Mouse (Mus musculus): ENCODE data around the gene Casp6. TPM values are rescaled to one million over a fixed set of nuclear protein-coding genes. Genes with fewer than 3 reads are reported as not detected.

Gene Casp6
- polyA plus RNA-seq, 1 experiment from 2014 or later = 116 TPM

Other genes with a start within 250 kb of the Casp6 start
- 1.4 and 1.6 TPM in 2 replicates for gene Egf, start 146.1 kb upstream of the Casp6 start, polyA plus RNA-seq (2016; fragmentation: Nextera tagmentation; extraction: Ambion mirVana)
- gene Lrit3, start 97.4 kb upstream of the Casp6 start, polyA plus RNA-seq (2016; fragmentation: Nextera tagmentation; extraction: Ambion mirVana) = not detected in 2 replicates
- not detected in 2 replicates for gene Rrh, start 78.8 kb upstream of the Casp6 start, polyA plus RNA-seq (2016; fragmentation: Nextera tagmentation; extraction: Ambion mirVana)
- 114 and 145 TPM in 2 replicates for gene Gar1, start 70.0 kb upstream of the Casp6 start, polyA plus RNA-seq (2016; fragmentation: Nextera tagmentation; extraction: Ambion mirVana)
- gene Cfi, start 65.5 kb upstream of the Casp6 start, polyA plus RNA-seq (2016; fragmentation: Nextera tagmentation; extraction: Ambion mirVana) = 0.08 TPM in 1 of 2 replicates, not detected in the other
- gene Pla2g12a, start 22.8 kb upstream of the Casp6 start, polyA plus RNA-seq (2016; fragmentation: Nextera tagmentation; extraction: Ambion mirVana) = 22.5 and 27.1 TPM in 2 replicates
- 8.5 and 10.3 TPM in 2 replicates for gene Mcub, start 68.8 kb downstream of the Casp6 start, polyA plus RNA-seq (2016; fragmentation: Nextera tagmentation; extraction: Ambion mirVana)
- 37.8 and 40.5 TPM in 2 replicates for gene Sec24b, start 160.1 kb downstream of the Casp6 start, polyA plus RNA-seq (2016; fragmentation: Nextera tagmentation; extraction: Ambion mirVana)
- 11.5 and 18.3 TPM in 2 replicates for gene Col25a1, start 230.1 kb downstream of the Casp6 start, polyA plus RNA-seq (2016; fragmentation: Nextera tagmentation; extraction: Ambion mirVana)

Data from limb, embryonic 10.5 days (tissue).